Mouse (Mus musculus) thymus, adult 2 months (tissue): ENCODE results near the gene Sac3d1.

Experiments used
- CTCF ChIP-seq: fragments of 200-500 bp; IDR thresholded peaks from 2 replicates; pipeline ENCODE4 v1.5.1; 2012; ENCODE audit warnings: mild to moderate bottlenecking, control low read depth, low read length, moderate library complexity, borderline replicate concordance; ENCODE audit not compliant: control insufficient read depth, poor library complexity, insufficient read depth; ENCODE audit errors: extremely low read depth
- POLR2A ChIP-seq: fragments of 200-500 bp; IDR thresholded peaks from 2 replicates; pipeline ENCODE4 v1.6.1; 2012; ENCODE audit warnings: mild to moderate bottlenecking, low read length, control low read depth, moderate library complexity; ENCODE audit not compliant: control insufficient read depth, poor library complexity, insufficient read depth; ENCODE audit errors: extremely low read depth

GRCm38 (mm10) chr19:6084478-6085248 lies 33.8 kb downstream of the Sac3d1 start, which contains the start of the genes Zfpl1 and Cdca5:
- TF ChIP-seq CTCF (peak; percentile 35; the same call in 1 of the 2 replicates), POLR2A (no peak; the same call in none of the 2 replicates)
